8 mouse cellular contexts compared by ENCODE assay signal in the genomic region with DNA sequence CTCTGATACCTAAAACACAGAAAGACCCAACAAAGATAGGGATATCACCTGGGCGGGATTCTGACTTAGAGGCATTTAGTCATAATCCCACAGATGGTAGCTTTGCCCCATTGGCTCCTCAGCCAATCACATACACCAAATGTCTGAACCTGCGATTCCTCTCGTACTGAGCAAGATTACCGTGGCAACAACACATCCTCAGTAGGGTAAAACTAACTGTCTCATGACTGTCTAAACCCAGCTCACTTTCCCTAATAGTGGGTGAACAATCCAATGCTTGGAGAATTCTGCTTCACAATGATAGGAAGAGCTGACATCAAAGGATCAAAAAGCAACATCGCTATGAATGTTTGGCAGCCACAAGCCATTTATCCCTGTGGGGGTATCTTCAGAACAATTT.
DNase-seq lines count a peak whose midpoint lies in the region; ATAC-seq lines count a peak whose summit lies in the region.

No protein-coding gene starts in this region.

- H3K9me3 ChIP-seq in embryonic facial prominence, embryonic 11.5 days (replicated peaks; ENCODE audit: control insufficient read depth, low read length) = no peaks in the 10 kb centered on the region
- no peaks in the 10 kb centered on the region for H3K9me3 ChIP-seq in hindbrain, embryonic 11.5 days (ENCODE audit: control insufficient read depth, low read length)
- no peaks in the 10 kb centered on the region for H3K9me3 ChIP-seq in liver, embryonic 13.5 days (replicated peaks)

- WGBS in embryonic facial prominence, embryonic 11.5 days = 84% methylated on average over 5 of the region's 5 CpGs
- WGBS in hindbrain, embryonic 11.5 days = 88% methylated on average over 5 of the region's 5 CpGs
- 77% methylated on average over 5 of the region's 5 CpGs for WGBS in liver, embryonic 13.5 days (ENCODE audit: insufficient replicate concordance)

- no peak overlapping the region for H3K27ac ChIP-seq in embryonic facial prominence, embryonic 11.5 days (replicated peaks; ENCODE audit: low read depth, low read length)
- no peak overlapping the region for H3K27ac ChIP-seq in hindbrain, embryonic 11.5 days (ENCODE audit: low read depth, low read length)
- no peak overlapping the region for H3K27ac ChIP-seq in liver, embryonic 13.5 days

- no peak overlapping the region for H3K9ac ChIP-seq in embryonic facial prominence, embryonic 11.5 days (replicated peaks; ENCODE audit: low read length)
- no peak overlapping the region for H3K9ac ChIP-seq in hindbrain, embryonic 11.5 days (ENCODE audit: low read depth, low read length)
- no peak overlapping the region for H3K9ac ChIP-seq in liver, embryonic 13.5 days

- no peak overlapping the region for H3K4me2 ChIP-seq in embryonic facial prominence, embryonic 11.5 days (ENCODE audit: low read depth, low read length)
- H3K4me2 ChIP-seq in hindbrain, embryonic 11.5 days (replicated peaks; ENCODE audit: low read depth, low read length) = no peak overlapping the region
- no peak overlapping the region for H3K4me2 ChIP-seq in liver, embryonic 13.5 days

- peak; percentile 100 for ATAC-seq in embryonic facial prominence, embryonic 11.5 days (replicated peaks; ENCODE audit: insufficient number of reproducible peaks, low FRiP score, low TSS enrichment, low read depth)
- peak; percentile 96 for ATAC-seq in hindbrain, embryonic 11.5 days (ENCODE audit: low FRiP score)
- ATAC-seq in liver, embryonic 13.5 days (ENCODE audit: low read depth) = peak; percentile 100

- H3K4me1 ChIP-seq in embryonic facial prominence, embryonic 11.5 days (ENCODE audit: control insufficient read depth, insufficient read depth, low read length) = no peaks in the 10 kb centered on the region
- H3K4me1 ChIP-seq in hindbrain, embryonic 11.5 days (replicated peaks; ENCODE audit: control insufficient read depth, insufficient read depth, low read length) = no peaks in the 10 kb centered on the region
- H3K4me1 ChIP-seq in liver, embryonic 13.5 days (replicated peaks) = no peaks in the 10 kb centered on the region

- no peaks in the 10 kb centered on the region for H3K27me3 ChIP-seq in embryonic facial prominence, embryonic 11.5 days (ENCODE audit: control insufficient read depth, insufficient read depth, low read length)
- H3K27me3 ChIP-seq in hindbrain, embryonic 11.5 days (ENCODE audit: control insufficient read depth, insufficient read depth, low read length) = no peaks in the 10 kb centered on the region
- H3K27me3 ChIP-seq in liver, embryonic 13.5 days = no peaks in the 10 kb centered on the region

- DNase-seq in left cerebral cortex, adult 18-20 months (ENCODE audit: low spot score in 2 of 2) = peak; percentile 3 to 34
- no peak for DNase-seq in left cerebral cortex, adult 8-10 months (ENCODE audit: low spot score in 2 of 2)
- DNase-seq in MEL-GATA-1-ER (ENCODE audit: extremely low read depth, low read depth) = peak; percentile 97
- peak; percentile 90 for DNase-seq in embryonic facial prominence, embryonic 11.5 days (ENCODE audit: low spot score)
- peak; percentile 90 for DNase-seq in hindbrain, embryonic 11.5 days (ENCODE audit: low spot score)
- no peak for DNase-seq in liver, embryonic 13.5 days
- DNase-seq in retina, postnatal 1 day = peak; percentile 63
- DNase-seq in frontal cortex, postnatal 36 days (ENCODE audit: low spot score in 2 of 2) = no peak

- no peaks in the 10 kb centered on the region for H3K36me3 ChIP-seq in embryonic facial prominence, embryonic 11.5 days (replicated peaks; ENCODE audit: control insufficient read depth, insufficient read depth, low read depth, low read length)
- no peaks in the 10 kb centered on the region for H3K36me3 ChIP-seq in hindbrain, embryonic 11.5 days (ENCODE audit: control insufficient read depth, insufficient read depth, low read length)
- H3K36me3 ChIP-seq in liver, embryonic 13.5 days = no peaks in the 10 kb centered on the region

- no peak overlapping the region for H3K4me3 ChIP-seq in embryonic facial prominence, embryonic 11.5 days (ENCODE audit: low read depth, low read length)
- H3K4me3 ChIP-seq in hindbrain, embryonic 11.5 days (ENCODE audit: low read depth, low read length) = no peak overlapping the region
- no peak overlapping the region for H3K4me3 ChIP-seq in liver, embryonic 13.5 days (replicated peaks)

Comparison
In these comparisons a context has a peak if more than half of its experiments do, and no peak if none do; other contexts are left out.
1. DNase-seq: peak in left cerebral cortex, adult 18-20 months (2 of 2), MEL-GATA-1-ER (single experiment), embryonic facial prominence, embryonic 11.5 days (single experiment), hindbrain, embryonic 11.5 days (single experiment) and retina, postnatal 1 day (single experiment); none in left cerebral cortex, adult 8-10 months (0 of 2), liver, embryonic 13.5 days (single experiment) and frontal cortex, postnatal 36 days (0 of 2).
2. Peak in every context shown above with its lines, with median percentiles within 50 percentile points of each other: ATAC-seq.